Mouse (Mus musculus) liver, embryonic 14.5 days (tissue): ENCODE data around the gene Hnrnpll.

Source experiments
- CTCF ChIP-seq: IDR thresholded peaks from 2 replicates; pipeline ENCODE4 v1.5.1; 2016; ENCODE audit warnings: antibody characterized with exemption, low read depth, control low read depth
- EP300 ChIP-seq: IDR thresholded peaks from 2 replicates; pipeline ENCODE4 v1.6.1; 2016; ENCODE audit warnings: antibody characterized with exemption, low read depth

DNA sequence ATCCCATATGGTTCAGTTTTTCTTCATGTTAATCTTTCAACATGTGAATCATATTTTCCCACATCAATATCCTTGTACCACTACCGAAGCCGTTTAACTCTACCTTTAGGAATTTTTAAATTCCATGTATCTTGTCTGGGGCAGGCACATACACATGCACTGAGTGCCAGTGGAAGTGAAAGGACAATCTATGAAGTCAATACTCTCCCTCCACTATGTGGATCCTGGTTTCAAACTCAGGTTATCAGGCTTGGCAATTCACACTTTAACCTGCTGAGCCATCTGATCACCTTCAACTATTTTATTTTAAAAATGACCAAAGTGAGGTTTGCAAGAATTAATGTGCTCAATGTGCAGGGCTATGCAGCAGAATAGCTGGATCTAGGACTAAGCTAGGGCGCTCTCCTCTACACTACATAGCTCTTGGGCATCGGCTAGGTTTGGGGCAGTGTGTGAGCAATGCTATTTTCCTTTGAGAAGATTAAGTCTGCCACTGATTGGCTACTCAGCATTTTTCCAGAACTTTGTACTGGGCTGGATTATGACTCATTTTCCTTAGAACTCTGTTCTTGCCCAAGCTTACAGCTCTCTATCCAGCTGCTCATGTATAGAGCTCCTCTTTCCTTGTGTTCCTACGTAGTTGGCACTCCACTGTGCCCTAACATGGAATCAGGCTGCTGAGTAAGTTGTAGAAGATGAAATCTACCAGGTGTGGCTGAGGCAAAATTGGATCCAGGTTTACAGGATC lies 35.8 kb downstream of the Hnrnpll start:
- TF ChIP-seq CTCF (no peak), EP300 (no peak)
